Mouse (Mus musculus) lung, postnatal 4 days (tissue): Measurements from ENCODE around the gene Fads2.

ENCODE experiments used
- DNase-seq, 2 experiments: peaks; one replicate each; pipeline ENCODE4 v3.0.0; 2021

Fads2 gene

GRCm38 (mm10) chr19:10040866-10041387 is 60.6 kb downstream of the Fads2 start:
- DNase-seq, result peak in 1 of 2 experiments; percentile 14

DNA sequence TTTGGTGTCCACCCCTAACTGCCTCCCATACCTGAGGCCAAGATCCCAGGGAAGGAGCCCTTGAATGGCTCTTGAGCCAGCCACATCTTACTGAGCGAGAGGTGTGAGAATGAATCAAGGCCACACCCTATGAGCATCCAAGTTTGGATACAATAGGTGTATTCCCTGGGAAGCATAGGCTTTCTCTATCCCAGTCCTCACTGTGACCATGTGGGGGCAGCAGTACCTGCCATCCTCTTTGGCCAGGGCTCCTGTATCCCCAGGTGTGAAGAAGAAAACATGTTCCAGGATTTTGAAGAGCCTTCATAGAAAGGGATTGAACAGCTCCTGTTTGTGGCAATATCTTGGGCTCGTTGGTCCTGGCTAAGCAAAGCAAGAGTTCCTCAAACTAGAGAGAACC is 61.9 kb downstream of the Fads2 start:
- DNase-seq, result peak; percentile 50 to 54

- DNase-seq, result peak; percentile 89 to 94
Observed at GRCm38 (mm10) chr19:10038910-10039309, 62.6 kb downstream of the Fads2 start.

- DNase-seq, result no peak
Observed at GRCm38 (mm10) chr19:10038364-10038763, 63.2 kb downstream of the Fads2 start.

- DNase-seq, result no peak
Observed at GRCm38 (mm10) chr19:10037534-10037933, 64.0 kb downstream of the Fads2 start.

DNA sequence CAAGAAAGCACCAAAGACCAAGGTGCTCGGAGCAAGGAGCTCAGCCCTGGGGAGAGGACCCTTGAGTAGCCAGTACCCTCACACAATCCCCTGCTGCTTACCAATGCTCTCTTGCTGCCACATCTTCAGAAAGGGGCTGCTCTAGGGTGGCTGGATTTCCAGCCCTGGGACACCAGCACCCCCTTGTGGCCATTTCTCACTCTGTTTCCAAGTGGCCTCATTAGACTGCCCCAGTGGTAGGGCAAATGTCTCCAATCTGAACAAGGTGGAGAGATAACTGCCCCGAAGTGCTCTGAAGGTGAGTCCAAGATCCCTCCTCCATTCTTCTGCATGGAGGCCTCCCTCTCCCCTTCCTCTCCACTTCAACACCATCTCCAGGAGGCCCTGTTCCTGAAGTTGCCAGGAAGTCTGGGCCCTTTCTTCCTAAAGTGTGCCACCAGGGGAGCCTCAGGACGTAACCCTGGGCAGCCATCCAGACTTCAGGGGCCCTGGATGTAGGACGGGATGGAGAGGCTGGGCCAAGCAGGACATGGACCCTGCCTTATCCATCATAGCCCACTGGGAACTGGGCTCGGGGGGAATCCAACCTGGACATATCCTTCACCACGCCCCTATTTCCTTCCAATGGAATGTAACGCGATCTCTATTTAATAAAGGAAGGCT is 66.6 kb downstream of the Fads2 start:
- DNase-seq, result peak; percentile 81 to 90

GRCm38 (mm10) chr19:10034356-10034755 is 67.2 kb downstream of the Fads2 start:
- DNase-seq, result no peak

DNA sequence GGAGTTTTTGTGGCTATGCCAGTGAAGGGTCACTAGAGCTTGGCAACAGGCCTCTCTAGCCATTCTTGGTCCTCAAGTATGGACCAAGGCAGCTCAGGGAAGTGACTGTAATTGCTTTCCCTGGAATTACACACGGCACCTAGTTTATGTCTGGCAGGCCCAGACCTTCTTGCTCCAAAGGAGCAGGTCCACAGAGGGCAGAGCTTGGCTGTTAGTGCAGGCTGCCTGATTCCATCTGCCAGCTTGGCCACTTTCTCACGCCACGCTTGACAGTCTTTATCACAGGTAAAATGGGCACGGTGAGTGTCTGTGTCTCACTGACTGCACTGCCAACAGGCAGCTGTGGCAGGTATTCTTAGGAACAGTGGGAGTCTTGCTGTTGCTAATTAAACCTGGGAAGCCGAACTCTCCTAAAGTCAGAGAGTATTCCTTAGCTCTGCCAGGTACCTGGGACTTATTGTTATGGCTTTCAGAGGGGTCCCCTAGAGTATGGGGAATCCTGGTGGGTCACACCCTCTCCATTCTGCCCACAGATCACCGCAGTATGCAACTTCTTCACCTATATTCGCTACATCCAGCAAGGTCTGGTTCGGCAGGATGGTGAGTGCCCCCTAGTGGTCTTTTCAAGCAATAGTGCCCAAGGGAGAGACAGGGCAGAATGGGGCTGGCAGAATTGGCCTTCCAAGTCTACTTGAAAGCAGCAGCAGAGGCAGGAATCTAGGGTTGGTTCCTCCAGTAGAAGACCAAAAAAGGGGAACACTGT is 68.2 kb downstream of the Fads2 start:
- peak; percentile 63 to 73 for DNase-seq

DNA sequence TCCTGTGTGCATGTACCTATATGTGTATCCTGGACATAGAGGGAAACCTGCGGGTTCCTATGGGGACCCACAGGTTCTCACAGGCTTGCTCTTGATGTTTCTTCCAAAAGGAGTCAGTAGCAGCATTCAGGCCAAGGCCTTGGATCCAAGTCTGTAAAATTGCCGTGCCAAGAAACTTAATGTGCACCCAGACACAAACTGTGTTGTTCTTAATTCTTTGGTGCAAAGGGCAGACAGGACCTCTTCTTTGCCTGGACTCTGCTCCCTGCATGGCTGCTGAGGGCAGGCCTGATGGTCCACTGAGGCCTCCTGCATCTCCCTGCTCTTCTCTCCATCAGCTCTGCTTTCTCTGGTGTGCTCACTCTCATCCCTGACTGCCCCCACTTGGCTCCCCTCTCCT is 71.8 kb downstream of the Fads2 start:
- no peak for DNase-seq

- DNase-seq, result peak; percentile 72 to 84
Observed at GRCm38 (mm10) chr19:10025169-10025875, 76.2 kb downstream of the Fads2 start.

DNA sequence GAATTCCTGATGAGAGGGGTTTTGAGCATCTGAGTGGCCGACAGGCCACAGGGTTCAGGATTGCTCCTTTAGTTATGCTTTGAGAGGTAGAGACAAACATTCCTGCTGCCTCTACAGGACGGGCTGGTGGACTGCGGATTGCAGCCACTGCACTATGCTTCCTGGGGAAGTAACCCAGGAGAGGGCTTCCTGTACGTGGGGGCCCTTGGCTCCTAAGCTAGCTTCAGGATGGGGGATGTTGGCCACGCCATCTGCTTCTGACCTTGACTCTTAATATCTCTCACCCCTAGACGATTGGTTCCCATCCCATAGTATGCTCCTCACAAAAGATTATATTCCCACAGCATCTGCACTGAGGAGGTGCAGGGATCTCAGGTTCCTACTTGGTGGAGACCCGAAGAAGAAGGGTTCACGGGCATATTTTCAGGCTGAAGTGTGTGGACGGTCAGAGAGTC is 78.2 kb downstream of the Fads2 start:
- peak in 1 of 2 experiments; percentile 56 for DNase-seq

GRCm38 (mm10) chr19:10022414-10023303 is 78.9 kb downstream of the Fads2 start:
- peak; percentile 54 to 69 for DNase-seq

DNA sequence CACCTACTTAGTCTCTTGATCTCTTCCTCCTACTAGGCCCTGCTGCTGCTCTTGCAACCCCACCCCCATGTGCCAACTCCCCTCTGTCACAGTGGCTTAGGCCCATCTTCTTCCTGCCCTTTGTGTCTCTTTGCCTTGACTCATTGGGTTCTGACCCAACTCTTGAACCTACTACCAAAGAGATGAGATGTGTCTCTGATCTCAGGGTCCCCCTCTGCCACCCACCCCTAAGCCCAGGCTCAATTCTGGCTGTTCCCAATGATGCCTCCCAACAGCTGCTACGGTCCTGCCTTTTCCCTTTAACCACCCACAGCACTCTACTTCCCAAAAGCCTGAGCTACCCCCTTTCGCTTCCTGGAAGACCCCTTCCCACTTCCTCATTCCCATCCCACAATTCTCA is 79.6 kb downstream of the Fads2 start:
- no peak for DNase-seq

DNA sequence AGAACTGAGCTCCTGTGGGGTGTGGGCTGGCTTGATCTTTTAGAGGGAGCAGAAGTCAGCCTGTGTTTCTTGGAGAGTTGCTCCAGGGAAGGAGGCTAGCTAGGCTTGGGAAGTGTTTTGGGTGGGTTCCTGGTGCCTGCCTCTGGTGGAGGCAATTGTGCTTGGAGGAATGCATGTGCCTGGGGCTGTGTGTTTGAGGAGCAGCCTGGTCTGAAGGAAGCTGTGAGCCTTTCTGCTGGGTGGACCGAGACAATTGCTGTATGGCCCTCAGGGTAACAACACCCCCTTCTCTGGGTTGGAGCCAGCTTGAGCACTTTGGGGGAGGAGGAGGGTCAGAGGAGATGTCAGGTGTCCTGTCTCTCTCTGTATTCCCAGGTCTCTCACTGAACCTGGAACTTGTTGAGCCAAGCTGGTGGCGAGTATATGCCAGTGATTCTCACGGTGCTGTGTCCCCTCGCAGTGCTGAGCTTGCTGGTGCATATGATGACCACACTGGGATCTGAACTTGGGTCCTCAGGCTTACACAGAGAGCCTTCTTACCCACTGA is 82.3 kb downstream of the Fads2 start:
- peak in 1 of 2 experiments; percentile 21 for DNase-seq

DNA sequence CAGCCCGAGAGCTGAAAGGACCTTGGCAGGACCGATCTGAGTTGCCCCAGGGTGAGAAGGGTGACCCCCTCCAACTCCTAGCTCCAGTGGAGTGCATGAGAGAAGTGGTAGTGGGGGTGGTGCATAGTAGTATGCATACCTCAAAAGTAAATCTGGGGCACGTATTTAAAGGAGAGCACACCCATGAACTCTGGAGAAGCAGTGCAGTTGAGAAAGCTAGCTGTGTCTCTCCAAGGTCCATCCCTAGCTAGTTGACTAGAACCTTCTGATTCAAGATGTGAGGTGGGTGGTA is 83.1 kb downstream of the Fads2 start:
- DNase-seq, result no peak

- DNase-seq, result peak; percentile 94 to 97
Observed at GRCm38 (mm10) chr19:10017637-10018526, 83.7 kb downstream of the Fads2 start.

- no peak for DNase-seq
Observed at GRCm38 (mm10) chr19:10016151-10016550, 85.4 kb downstream of the Fads2 start.

DNA sequence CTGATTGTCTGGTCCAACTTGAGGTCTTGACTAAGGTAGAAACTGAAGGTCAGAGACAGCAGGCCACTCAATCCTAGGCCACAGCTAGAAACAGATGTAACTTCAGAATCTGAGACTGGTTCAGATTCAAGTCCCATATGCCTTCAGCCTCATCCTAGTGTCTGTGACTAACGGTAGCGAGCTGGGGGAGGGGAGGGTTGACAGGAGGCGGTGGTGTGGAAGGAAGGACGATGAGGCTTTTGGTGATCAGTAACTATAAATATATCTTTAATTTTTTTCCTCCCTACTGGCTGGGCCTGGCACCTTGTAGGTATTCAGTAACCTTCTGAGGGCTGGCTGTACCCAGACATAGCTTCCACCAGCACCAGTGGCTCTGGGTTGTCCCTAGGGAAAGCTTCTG is 86.1 kb downstream of the Fads2 start:
- DNase-seq, result no peak

DNA sequence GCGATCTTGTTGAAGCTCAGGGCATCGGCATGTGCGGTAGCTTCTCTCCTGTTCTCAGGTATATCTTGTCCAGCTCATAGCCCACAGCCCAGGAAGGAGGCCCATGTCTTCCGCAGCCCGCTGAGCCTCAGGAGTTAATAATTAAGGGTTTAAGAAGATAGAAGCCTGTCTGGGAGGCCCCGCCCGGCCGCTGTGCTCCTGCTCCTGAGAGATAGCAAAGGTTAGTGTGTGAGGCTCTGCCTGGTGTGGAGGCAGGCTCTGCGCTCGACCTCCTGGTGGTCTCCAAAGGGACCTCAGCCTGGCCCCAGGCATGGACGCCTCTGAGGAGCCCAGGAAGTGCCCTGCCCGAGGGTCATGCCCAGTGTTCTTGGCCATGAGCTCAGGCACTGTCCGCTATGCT is 86.7 kb downstream of the Fads2 start:
- DNase-seq, result no peak

- DNase-seq, result peak in 1 of 2 experiments; percentile 42
Observed at GRCm38 (mm10) chr19:10013913-10014312, 87.6 kb downstream of the Fads2 start.

DNA sequence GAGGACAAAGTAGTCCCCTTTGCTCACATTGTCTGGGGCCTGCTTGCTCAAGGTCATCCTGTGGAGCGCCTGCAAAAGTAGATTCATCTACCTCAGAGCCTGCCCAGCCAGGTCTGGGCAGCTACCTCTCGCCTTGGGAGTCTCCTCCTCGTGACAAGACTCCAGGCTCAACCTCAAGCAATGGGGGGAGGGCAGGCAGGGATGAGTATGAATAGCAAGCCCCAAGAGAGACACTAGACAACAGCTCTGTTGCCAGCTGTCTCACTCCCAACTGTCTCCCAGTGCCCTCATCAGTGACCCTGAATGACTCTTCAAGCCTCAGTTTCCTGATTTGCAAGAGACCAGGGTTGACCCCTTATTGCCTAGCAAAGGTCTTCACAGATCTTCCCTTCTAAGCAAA is 88.2 kb downstream of the Fads2 start:
- DNase-seq, result no peak
